Mouse (Mus musculus): ENCODE data around the gene I830077J02Rik.

- TF ChIP-seq GATA1 (IDR thresholded peaks at IDR 0.05; ENCODE audit: low read length) (no peak), TAL1 (IDR thresholded peaks at IDR 0.05; ENCODE audit: low read length) (no peak)
Observed at GRCm38 (mm10) chr3:105913839-105914681, 18.4 kb downstream of the I830077J02Rik start.

Measured in erythroblast, embryonic 14.5 days (primary cell).